Mouse (Mus musculus) CH12.LX (cell line): ENCODE results near the gene Col5a1. TPM values are rescaled to one million over a fixed set of nuclear protein-coding genes. Genes with fewer than 3 reads are reported as not detected.
A peak's percentile ranks its signal among the peaks of the same experiment; 100 is the strongest.

Experiments used
- DNase-seq: peaks from one replicate; pipeline ENCODE4 v3.0.0-alpha.2; 2013; ENCODE audit errors: extremely low read depth
- H3K27ac ChIP-seq: 2 replicates; pipeline ENCODE4 v1.5.1; 2012; ENCODE audit warnings: low read depth, mild to moderate bottlenecking, control low read depth, moderate library complexity; ENCODE audit not compliant: insufficient read depth
- H3K27me3 ChIP-seq: replicated peaks from 2 replicates; pipeline ENCODE3; 2012; ENCODE audit warnings: inconsistent platforms
- H3K36me3 ChIP-seq, 2 experiments: replicated peaks in 1 of 2; 2 replicates each; pipeline versions ENCODE3 to v1.6.1; 2012; ENCODE audit warnings: inconsistent platforms in 1 of 2, low read length in 1 of 2, mild to moderate bottlenecking in 1 of 2, mixed read lengths in 1 of 2, moderate library complexity in 1 of 2; ENCODE audit not compliant: control insufficient read depth in 1 of 2, insufficient read depth in 1 of 2
- H3K4me1 ChIP-seq, 2 experiments: 2 replicates each; pipeline ENCODE4 v1.6.1; 2012; ENCODE audit warnings: inconsistent platforms in 1 of 2, moderate library complexity in 1 of 2; ENCODE audit not compliant: insufficient read depth in 2 of 2, control insufficient read depth in 1 of 2
- H3K4me2 ChIP-seq: 2 replicates; pipeline ENCODE4 v1.6.1; 2012; ENCODE audit warnings: low read depth, mild to moderate bottlenecking, control low read depth; ENCODE audit not compliant: poor library complexity, insufficient read depth, severe bottlenecking
- H3K4me3 ChIP-seq, 3 experiments: fragments of 150-350 bp in 1 of 3; sonication (generic) in 1 of 3; replicated peaks in 1 of 3; 2 replicates each; pipeline versions ENCODE3 to v1.5.1; 2011 to 2012; ENCODE audit warnings: low read depth in 2 of 3, low read length in 2 of 3, mild to moderate bottlenecking in 2 of 3, moderate library complexity in 2 of 3, control low read depth in 1 of 3, improper control_type of control experiment in 1 of 3, inconsistent platforms in 1 of 3, mixed read lengths in 1 of 3; ENCODE audit not compliant: poor library complexity in 1 of 3
- H3K79me2 ChIP-seq: replicated peaks from 2 replicates; pipeline ENCODE4 v1.6.1; 2012; ENCODE audit warnings: mild to moderate bottlenecking, moderate library complexity; ENCODE audit not compliant: control insufficient read depth, poor library complexity, insufficient read depth, severe bottlenecking; ENCODE audit errors: extremely low read depth
- H3K9ac ChIP-seq: 2 replicates; pipeline ENCODE4 v1.6.1; 2012; ENCODE audit warnings: low read depth, mild to moderate bottlenecking, control low read depth, moderate library complexity; ENCODE audit not compliant: insufficient read depth
- H3K9me3 ChIP-seq: replicated peaks from 2 replicates; pipeline ENCODE3; 2012; ENCODE audit warnings: low read length, inconsistent platforms, mixed read lengths
- CTCF ChIP-seq, 2 experiments: IDR thresholded peaks in 1 of 2; conservative IDR thresholded peaks in 1 of 2; 2 replicates each; pipeline ENCODE4 v1.5.1; 2011 to 2012; ENCODE audit warnings: low read depth in 2 of 2, low read length in 2 of 2, improper control_type of control experiment in 1 of 2, inconsistent platforms in 1 of 2, mild to moderate bottlenecking in 1 of 2, moderate library complexity in 1 of 2
- ELF1 ChIP-seq: IDR thresholded peaks from 2 replicates; pipeline ENCODE4 v1.6.1; 2014; ENCODE audit warnings: low read depth, mild to moderate bottlenecking, inconsistent platforms, low read length, improper control_type of control experiment
- EP300 ChIP-seq: IDR thresholded peaks from 2 replicates; pipeline ENCODE4 v1.6.1; 2011; ENCODE audit warnings: low read length, improper control_type of control experiment
- ETS1 ChIP-seq: conservative IDR thresholded peaks from 2 replicates; pipeline ENCODE4 v1.6.1; 2012; ENCODE audit warnings: low read depth, mild to moderate bottlenecking, inconsistent platforms, low read length, improper control_type of control experiment, moderate library complexity
- HCFC1 ChIP-seq: IDR thresholded peaks from 2 replicates; pipeline ENCODE4 v1.6.1; 2012; ENCODE audit warnings: low read depth, mild to moderate bottlenecking, inconsistent platforms, low read length, improper control_type of control experiment
- IRF4 ChIP-seq: IDR thresholded peaks from 2 replicates; pipeline ENCODE4 v1.6.1; 2014; ENCODE audit warnings: low read depth, mild to moderate bottlenecking, inconsistent platforms, low read length, improper control_type of control experiment
- JUND ChIP-seq: conservative IDR thresholded peaks from 2 replicates; pipeline ENCODE4 v1.6.1; 2011; ENCODE audit warnings: low read depth, low read length, improper control_type of control experiment
- MAZ ChIP-seq: IDR thresholded peaks from 2 replicates; pipeline ENCODE4 v1.6.1; 2012; ENCODE audit warnings: low read depth, mild to moderate bottlenecking, inconsistent platforms, low read length, improper control_type of control experiment, moderate library complexity
- MXI1 ChIP-seq: IDR thresholded peaks from 2 replicates; pipeline ENCODE4 v1.6.1; 2011; ENCODE audit warnings: mild to moderate bottlenecking, low read depth, low read length, improper control_type of control experiment
- MYC ChIP-seq: IDR thresholded peaks from 2 replicates; pipeline ENCODE4 v1.6.1; 2011; ENCODE audit warnings: low read depth, mild to moderate bottlenecking, improper control_type of control experiment, low read length
- NELFE ChIP-seq: IDR thresholded peaks from 2 replicates; pipeline ENCODE4 v1.6.1; 2011; ENCODE audit warnings: low read depth, low read length, improper control_type of control experiment
- NRF1 ChIP-seq: IDR thresholded peaks from 2 replicates; pipeline ENCODE4 v1.6.1; 2014; ENCODE audit warnings: low read depth, mild to moderate bottlenecking, inconsistent platforms, low read length, improper control_type of control experiment, moderate library complexity
- POLR2A ChIP-seq: IDR thresholded peaks from 2 replicates; pipeline ENCODE4 v1.6.1; 2011; ENCODE audit warnings: low read depth, mild to moderate bottlenecking, improper control_type of control experiment, low read length
- POLR2AphosphoS2 ChIP-seq: IDR thresholded peaks from 2 replicates; pipeline ENCODE4 v1.6.1; 2011; ENCODE audit warnings: low read depth, low read length, improper control_type of control experiment
- RAD21 ChIP-seq: IDR thresholded peaks from 2 replicates; pipeline ENCODE4 v1.6.1; 2011; ENCODE audit warnings: low read depth, mild to moderate bottlenecking, low read length, improper control_type of control experiment, moderate library complexity
- SMC3 ChIP-seq: IDR thresholded peaks from 2 replicates; pipeline ENCODE4 v1.6.1; 2011; ENCODE audit warnings: low read depth, low read length, improper control_type of control experiment
- USF2 ChIP-seq: conservative IDR thresholded peaks from 2 replicates; pipeline ENCODE4 v1.6.1; 2011; ENCODE audit warnings: low read depth, low read length, improper control_type of control experiment
- ZMIZ1 ChIP-seq: IDR thresholded peaks from 2 replicates; pipeline ENCODE4 v1.6.1; 2012; ENCODE audit warnings: low read depth, mild to moderate bottlenecking, inconsistent platforms, low read length, improper control_type of control experiment
- ZNF384 ChIP-seq: IDR thresholded peaks from 2 replicates; pipeline ENCODE4 v1.6.1; 2012; ENCODE audit warnings: low read depth, low read length, improper control_type of control experiment, inconsistent platforms
- dilution Hi-C: fragments of 300-500 bp; cut with MboI; formaldehyde crosslinking; loops from 2 replicates; pipeline ENCODE4 v1.14.3; 2020; ENCODE audit warnings: low sequenced_read_pairs; ENCODE audit not compliant: extremely low pct_unique_long_range_greater_than_20kb, extremely low pct_ligation_motif_present
- in situ Hi-C: fragments of 300-500 bp; cut with MboI; formaldehyde crosslinking; loops from 3 replicates; pipeline ENCODE4 v1.14.3; 2019; ENCODE audit warnings: low sequenced_read_pairs, low pct_ligation_motif_present, low pct_unique_long_range_greater_than_20kb, mixed read lengths
- polyA plus RNA-seq: library from polyadenylated mRNA; unstranded; fragments of >175 nt; gene quantifications from 2 replicates; pipeline ENCODE4 v1.2.1, GENCODE M21; 2012; ENCODE audit warnings: low read depth; ENCODE audit not compliant: insufficient read length
- total RNA-seq, 2 experiments: library from RNA; depleted of rRNA; stranded (reverse); fragments of 300-350 nt in 1 of 2; fragments of >200 nt in 1 of 2; gene quantifications; 2 replicates each; pipeline ENCODE4 v1.2.3; 2012 to 2014

Col5a1 gene
- total and polyA plus RNA-seq, 3 experiments: 0.04 TPM; not detected in 2

DNA sequence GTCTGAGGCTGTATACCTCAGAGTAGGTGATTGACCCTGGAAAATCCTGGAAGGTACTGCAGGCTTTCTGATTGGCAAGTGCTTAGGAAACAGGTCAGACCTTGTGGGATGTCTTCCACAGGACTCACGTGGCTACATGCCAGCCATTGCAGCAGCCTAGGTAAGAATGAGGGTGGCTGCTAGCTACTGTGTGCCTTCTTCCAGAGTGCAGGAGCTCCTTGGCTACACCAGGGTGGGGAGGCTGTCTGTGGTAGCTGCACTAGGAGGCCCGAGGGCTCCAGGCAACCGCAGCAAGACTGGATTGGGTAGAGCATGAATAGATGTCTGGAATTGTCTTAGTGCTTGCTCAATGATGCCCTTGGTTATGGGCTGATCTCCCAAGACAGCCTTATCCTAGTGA lies 38.2 kb downstream of the Col5a1 start:
- Histone ChIP-seq H3K27ac (no peak overlapping the region), H3K4me2 (no peak overlapping the region), H3K9me3 (peaks cover 5% of the 10 kb centered on the region), H3K27me3 (peaks cover 96% of the 10 kb centered on the region), H3K79me2 (no peaks in the 10 kb centered on the region), H3K36me3 (no peaks in the 10 kb centered on the region), H3K4me1 (no peaks in the 10 kb centered on the region), H3K4me3 (no peak overlapping the region), H3K9ac (no peak overlapping the region)
- no peak for TF ChIP-seq HCFC1
- no peak for TF ChIP-seq POLR2A
- no peak for TF ChIP-seq USF2
- no peak for TF ChIP-seq POLR2AphosphoS2
- no peak for TF ChIP-seq ZNF384
- DNase-seq: no peak
- dilution Hi-C loops: no loop called here
- in situ Hi-C loops: no loop called here

DNA sequence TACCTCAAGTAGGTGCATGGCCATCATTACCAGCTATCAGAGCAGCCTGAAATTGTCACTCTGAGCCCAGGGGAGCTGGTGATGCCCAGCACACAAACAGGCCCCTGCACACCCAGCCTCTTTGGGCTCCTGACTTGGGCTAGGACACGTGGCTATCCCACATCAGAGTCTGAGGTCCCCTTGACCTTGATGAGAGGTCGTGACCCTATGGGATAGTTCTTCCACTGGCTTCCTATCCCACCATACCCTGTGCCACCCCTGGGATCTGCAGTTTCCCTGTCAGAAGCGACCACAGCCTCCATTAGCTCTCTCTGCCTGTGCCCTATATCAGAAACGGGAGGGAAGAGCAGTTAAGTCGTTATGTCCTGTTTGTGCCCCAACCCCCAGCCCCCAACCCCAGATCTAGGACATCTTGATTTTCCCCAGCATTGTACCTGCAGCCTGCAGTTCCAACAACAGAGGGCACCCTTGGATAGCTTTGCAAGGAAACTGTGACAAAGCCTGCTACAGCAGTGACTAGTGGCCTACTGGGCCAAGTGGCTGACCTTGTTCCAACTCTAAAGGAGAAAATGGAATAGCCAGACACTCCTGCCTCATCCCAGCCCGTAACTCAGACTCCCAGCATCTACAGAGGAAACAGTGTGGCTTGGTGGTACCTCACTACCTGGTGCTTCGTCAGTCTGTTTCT lies 40.4 kb downstream of the Col5a1 start:
- in situ Hi-C loops: no loop called here
- Histone ChIP-seq H3K9me3 (no peaks in the 10 kb centered on the region), H3K27me3 (peaks cover 93% of the 10 kb centered on the region), H3K4me2 (no peak overlapping the region), H3K9ac (no peak overlapping the region), H3K36me3 (no peaks in the 10 kb centered on the region), H3K4me1 (no peaks in the 10 kb centered on the region), H3K4me3 (no peak overlapping the region), H3K27ac (no peak overlapping the region), H3K79me2 (no peaks in the 10 kb centered on the region)
- dilution Hi-C loops: no loop called here
- peak; percentile 7 for DNase-seq
- TF ChIP-seq MAZ: no peak
- TF ChIP-seq ETS1: no peak
- no peak for TF ChIP-seq NELFE
- TF ChIP-seq NRF1: no peak
- no peak for TF ChIP-seq IRF4
- no peak for TF ChIP-seq MXI1
- TF ChIP-seq ZMIZ1: no peak
- TF ChIP-seq POLR2A: no peak
- peak in 1 of 2 experiments; percentile 71; a peak in 2 of 4 replicates for TF ChIP-seq CTCF (conservative IDR thresholded peaks at IDR 0.05 in 1 of 2, IDR thresholded peaks at IDR 0.05 in 1 of 2; ENCODE audit: low read depth in 2 of 2, low read length in 2 of 2)
- TF ChIP-seq ELF1: no peak
- TF ChIP-seq JUND: no peak
- peak; percentile 34 for TF ChIP-seq SMC3
- no peak for TF ChIP-seq EP300
- no peak for TF ChIP-seq USF2
- no peak for TF ChIP-seq ZNF384
- TF ChIP-seq MYC: no peak
- TF ChIP-seq RAD21: peak; percentile 61
